Mouse (Mus musculus) lung, adult 2 months (tissue): ENCODE measurements around the gene Smchd1. TPM values are rescaled to one million over a fixed set of nuclear protein-coding genes. Genes with fewer than 3 reads are reported as not detected.
"Not testable (repeated sequence)": the region's sequence is repeated elsewhere in the genome, so short reads cannot be mapped to it uniquely, and the experiment has no call there.

Experiments used
- DNase-seq: peaks from one replicate; pipeline ENCODE4 v3.0.0; 2022
- H3K4me1 ChIP-seq: fragments of 200-500 bp; 2 replicates; pipeline ENCODE4 v1.6.1; 2011; ENCODE audit warnings: low read length; ENCODE audit not compliant: control insufficient read depth, insufficient read depth
- H3K4me3 ChIP-seq: fragments of 200-500 bp; replicated peaks from 2 replicates; pipeline ENCODE3; 2011; ENCODE audit warnings: low read depth, mild to moderate bottlenecking, control low read depth, low read length; ENCODE audit errors: extremely low read depth
- CTCF ChIP-seq: fragments of 200-500 bp; IDR thresholded peaks from 2 replicates; pipeline ENCODE4 v1.5.1; 2011; ENCODE audit warnings: mild to moderate bottlenecking, low read length, control low read depth; ENCODE audit not compliant: insufficient read depth
- POLR2A ChIP-seq: fragments of 200-500 bp; IDR thresholded peaks from 2 replicates; pipeline ENCODE4 v1.6.1; 2011; ENCODE audit warnings: low read depth, mild to moderate bottlenecking, control low read depth, low read length, borderline replicate concordance; ENCODE audit errors: extremely low read depth
- WGBS: fragments of 180-500 bp; shearing (Covaris S2); methylation state at CpG from one replicate; pipeline ENCODE4 v1.1.7; 2018; 5-methylcytosine and 5-hydroxymethylcytosine counted together
- polyA plus RNA-seq: library from polyadenylated mRNA; depleted of rRNA; stranded (reverse); fragments of >200 nt; gene quantifications from 2 replicates; pipeline ENCODE4 v1.2.3, GENCODE M21; 2012

Smchd1 gene
- polyA plus RNA-seq, 1 experiment: 8.3 TPM

DNA sequence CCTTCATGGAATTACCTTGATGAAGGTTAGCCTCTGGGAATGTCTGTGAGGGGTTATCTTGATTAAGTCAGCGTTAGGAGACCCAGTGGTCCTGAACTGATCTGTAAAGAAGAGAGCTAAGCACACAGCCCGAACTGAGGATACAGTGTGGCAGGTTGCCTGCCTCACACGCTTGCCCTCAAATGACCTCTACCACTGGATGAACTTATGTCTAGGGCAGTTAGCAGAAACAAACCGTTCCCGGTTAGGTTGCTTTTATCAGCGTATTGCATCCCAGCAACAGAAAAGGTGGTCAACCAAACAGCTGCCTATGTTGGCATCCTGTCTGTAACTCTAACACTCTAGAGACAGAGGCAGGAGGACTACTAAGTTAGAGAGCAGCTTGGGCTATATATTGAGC, 30.0 kb downstream of the Smchd1 start:
- no peaks in the 10 kb centered on the region for H3K4me1 ChIP-seq
- H3K4me3 ChIP-seq: no peak overlapping the region
- DNase-seq: no peak
- TF ChIP-seq POLR2A: no peak
- no peak for TF ChIP-seq CTCF
- 90% methylated on average over 6 of the region's 6 CpGs for WGBS

DNA sequence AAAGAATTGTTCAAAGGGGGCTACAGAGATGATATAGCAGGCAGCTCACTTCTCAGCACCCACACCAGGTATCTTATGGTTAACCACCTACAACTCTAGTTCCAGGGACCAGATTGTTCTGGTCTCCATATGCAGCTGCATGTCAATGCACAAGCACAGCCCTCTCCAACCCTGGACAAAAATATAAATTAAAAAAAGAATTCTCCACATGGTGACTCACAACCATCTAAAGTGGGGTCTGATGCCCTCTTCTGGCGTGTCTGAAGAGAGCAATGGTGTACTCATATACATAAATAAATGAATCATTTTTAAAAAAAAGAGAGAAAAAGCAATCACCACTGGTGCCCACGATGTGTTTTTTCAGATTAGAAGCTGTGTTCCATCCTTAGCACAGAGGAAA, 30.4 kb downstream of the Smchd1 start:
- 81% methylated on average over 2 of the region's 2 CpGs for WGBS
- DNase-seq: no peak
- H3K4me3 ChIP-seq: no peak overlapping the region
- no peaks in the 10 kb centered on the region for H3K4me1 ChIP-seq
- TF ChIP-seq CTCF: no peak
- TF ChIP-seq POLR2A: no peak

GRCm38 (mm10) chr17:71444126-71444525, 31.0 kb downstream of the Smchd1 start:
- Histone ChIP-seq H3K4me3 (no peak overlapping the region), H3K4me1 (no peaks in the 10 kb centered on the region)
- WGBS: 88% methylated on average over 3 of the region's 3 CpGs
- no peak for DNase-seq
- no peak for TF ChIP-seq CTCF

- TF ChIP-seq POLR2A (no peak), CTCF (no peak)
- no peak for DNase-seq
- Histone ChIP-seq H3K4me3 (no peak overlapping the region), H3K4me1 (no peaks in the 10 kb centered on the region)
- 91% methylated on average over 6 of the region's 6 CpGs for WGBS
Observed at GRCm38 (mm10) chr17:71443273-71443672, 31.9 kb downstream of the Smchd1 start.

DNA sequence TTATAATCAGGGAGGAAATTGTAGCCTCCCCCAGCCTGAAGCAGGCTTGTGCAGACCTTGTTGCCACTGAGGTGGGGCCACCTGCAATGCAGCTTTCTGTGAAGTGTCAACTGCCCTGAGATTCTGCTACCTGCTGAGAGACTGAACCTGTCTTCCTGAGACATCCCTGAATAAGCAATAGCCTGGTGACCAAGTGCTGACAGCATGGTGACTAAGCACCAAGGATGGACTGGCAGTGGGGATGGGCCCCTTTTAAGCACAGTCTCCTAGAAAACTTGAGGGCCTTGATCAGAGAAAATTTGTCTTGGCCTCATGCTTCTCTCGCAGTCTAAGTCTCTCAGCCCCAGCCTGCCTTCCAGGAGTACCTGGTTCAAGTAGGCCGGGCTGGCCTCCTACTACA, 52.6 kb downstream of the Smchd1 start:
- 100% methylated on average over 2 of the region's 2 CpGs for WGBS
- not testable (repeated sequence) for DNase-seq, H3K4me1 ChIP-seq, H3K4me3 ChIP-seq

DNA sequence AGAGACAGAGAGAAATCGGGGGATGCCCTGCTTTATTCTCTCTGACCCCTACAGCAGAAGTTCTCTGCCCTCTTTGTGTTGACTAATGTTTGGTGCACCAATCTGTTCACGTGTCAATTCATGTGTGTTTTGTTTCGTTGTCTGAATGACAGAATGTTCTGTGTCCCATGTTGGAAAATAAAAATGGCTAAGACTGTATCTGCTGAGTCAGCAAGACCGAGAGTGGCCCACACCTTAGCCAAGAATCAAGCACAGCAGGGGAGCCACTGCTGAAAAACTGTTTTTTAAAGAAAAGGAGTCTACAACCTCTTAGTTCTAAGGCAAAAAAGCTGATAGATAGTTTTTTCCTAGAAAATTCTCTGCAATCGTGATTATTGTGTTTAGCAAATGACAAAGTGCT, 55.7 kb downstream of the Smchd1 start:
- not testable (repeated sequence) for H3K4me3 ChIP-seq, DNase-seq
- 91% methylated on average over 5 of the region's 5 CpGs for WGBS

GRCm38 (mm10) chr17:71417008-71417407, 58.1 kb downstream of the Smchd1 start:
- DNase-seq: no peak
- Histone ChIP-seq H3K4me3 (no peak overlapping the region), H3K4me1 (no peaks in the 10 kb centered on the region)
- TF ChIP-seq POLR2A: no peak
- TF ChIP-seq CTCF: no peak
- 93% methylated on average over 1 of the region's 1 CpGs for WGBS

More for the DNA sequence above, 55.7 kb downstream of the Smchd1 start:
- not testable (repeated sequence) for H3K4me1 ChIP-seq

GRCm38 (mm10) chr17:71387401-71387800, 87.7 kb downstream of the Smchd1 start:
- WGBS: 78% methylated on average over 3 of the region's 3 CpGs
- no peak for TF ChIP-seq POLR2A
- TF ChIP-seq CTCF: no peak
- H3K4me1 ChIP-seq: no peaks in the 10 kb centered on the region

GRCm38 (mm10) chr17:71380346-71380745, 94.8 kb downstream of the Smchd1 start:
- WGBS: 96% methylated on average over 14 of the region's 14 CpGs
- TF ChIP-seq CTCF (no peak), POLR2A (no peak)

More at GRCm38 (mm10) chr17:71387401-71387800, 87.7 kb downstream of the Smchd1 start:
- DNase-seq: no peak
- no peak overlapping the region for H3K4me3 ChIP-seq

GRCm38 (mm10) chr17:71377901-71378300, 97.2 kb downstream of the Smchd1 start:
- DNase-seq: no peak
- Histone ChIP-seq H3K4me1 (no peaks in the 10 kb centered on the region), H3K4me3 (no peak overlapping the region)
- WGBS: 60% methylated on average over 4 of the region's 4 CpGs
- no peak for TF ChIP-seq POLR2A
- no peak for TF ChIP-seq CTCF

More at GRCm38 (mm10) chr17:71380346-71380745, 94.8 kb downstream of the Smchd1 start:
- Histone ChIP-seq H3K4me1 (no peaks in the 10 kb centered on the region), H3K4me3 (no peak overlapping the region)
- no peak for DNase-seq

GRCm38 (mm10) chr17:71355526-71355925, 119.6 kb downstream of the Smchd1 start:
- TF ChIP-seq POLR2A (no peak), CTCF (no peak)
- no peaks in the 10 kb centered on the region for H3K4me1 ChIP-seq
- no peak overlapping the region for H3K4me3 ChIP-seq
- no peak for DNase-seq
- 49% methylated on average over 3 of the region's 3 CpGs for WGBS
